Mouse (Mus musculus) hematopoietic stem cell, adult 5-6 weeks (primary cell): Measurements from ENCODE around the gene Gm765. TPM values are rescaled to one million over a fixed set of nuclear protein-coding genes. Genes with fewer than 3 reads are reported as not detected.

Source experiments
- ATAC-seq, 2 experiments: fragments of 125-278 bp in 1 of 2; replicated peaks in 1 of 2; 2 replicates each; pipeline ENCODE4 v1.8.0; 2016 to 2017; ENCODE audit warnings: inconsistent platforms in 2 of 2, mild to moderate bottlenecking in 2 of 2, moderate number of reproducible peaks in 2 of 2, low read depth in 1 of 2, moderate TSS enrichment in 1 of 2; ENCODE audit not compliant: low FRiP score in 2 of 2, poor library complexity in 2 of 2, severe bottlenecking in 2 of 2, insufficient read depth in 1 of 2, low TSS enrichment in 1 of 2
- total RNA-seq: library from RNA; stranded (forward); fragments of 172-1452, 232-1000 nt; gene quantifications from 2 replicates; pipeline ENCODE4 v1.2.3, GENCODE M21; 2017

Gene Gm765
- total RNA-seq, 1 experiment from 2014 or later: not detected

DNA sequence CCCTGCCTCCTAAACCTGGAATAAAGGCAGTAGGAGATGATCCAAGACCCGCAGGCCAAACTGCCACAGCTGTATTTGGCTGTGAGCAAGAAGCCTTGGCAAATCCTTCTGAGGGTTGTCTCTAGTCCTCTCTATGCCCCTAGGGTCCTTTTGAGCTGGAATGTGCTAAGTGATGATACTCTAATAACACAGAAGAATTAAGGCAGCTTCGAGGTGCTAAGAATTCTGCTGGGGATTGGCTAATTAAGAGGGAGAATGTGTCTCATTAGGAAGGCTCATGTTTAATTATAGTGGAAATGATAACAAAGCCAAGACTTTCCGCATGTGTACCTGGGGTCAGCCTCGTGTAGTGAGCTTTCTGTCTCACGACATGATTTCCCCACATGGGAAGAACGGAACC lies 99.4 kb downstream of the Gm765 start:
- no peak for ATAC-seq

DNA sequence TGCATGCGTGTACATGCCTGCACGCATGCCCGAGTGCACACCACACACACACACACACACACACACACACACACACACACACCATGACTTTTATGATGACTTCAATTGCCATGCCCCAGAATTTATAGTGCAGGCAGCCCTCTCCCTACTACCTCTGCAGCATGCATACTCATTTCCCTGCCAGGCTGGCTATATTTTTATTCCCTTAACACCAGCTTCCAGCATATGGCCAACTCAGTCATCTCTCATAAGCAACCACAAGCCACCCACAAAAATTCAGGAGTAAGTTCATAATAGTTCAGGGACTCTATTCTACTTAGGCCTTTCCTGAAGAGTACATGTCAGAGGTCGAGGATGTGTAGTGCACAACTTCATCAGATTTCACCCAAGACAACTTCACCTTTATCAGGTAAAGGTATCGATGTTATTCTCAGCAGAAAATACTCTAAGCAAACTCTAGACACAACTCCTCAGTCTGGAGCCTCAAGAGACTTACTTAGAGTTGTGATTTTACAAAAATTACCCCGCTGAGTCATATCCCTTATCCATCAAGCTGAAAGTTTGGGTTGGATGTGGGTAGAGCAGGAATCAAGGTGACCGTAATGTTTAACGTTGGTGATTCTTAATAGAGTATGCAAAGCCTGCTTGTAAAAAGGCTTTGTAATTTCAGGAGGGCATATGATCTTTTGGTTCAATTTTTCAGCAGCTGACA lies 101.8 kb downstream of the Gm765 start:
- ATAC-seq: no peak

DNA sequence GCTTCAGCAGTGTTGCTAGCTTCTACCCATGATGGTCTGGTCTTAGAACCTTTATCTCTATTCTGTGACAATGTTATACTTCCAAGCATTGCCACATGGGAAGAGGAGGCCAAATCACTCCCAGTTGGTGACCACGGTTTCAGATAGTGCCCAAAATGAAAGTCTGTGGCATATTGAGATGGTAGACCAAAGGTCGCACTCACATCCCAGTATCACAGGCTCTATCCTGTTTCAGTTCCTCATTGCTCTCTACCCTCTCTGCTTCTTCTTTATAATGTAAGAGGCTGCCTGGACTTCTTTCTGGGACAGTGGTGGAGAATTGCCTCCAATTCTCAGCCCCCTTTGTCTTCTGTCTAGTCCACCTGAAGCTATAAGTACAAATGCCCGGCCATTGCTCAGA lies 108.5 kb downstream of the Gm765 start:
- no peak for ATAC-seq

DNA sequence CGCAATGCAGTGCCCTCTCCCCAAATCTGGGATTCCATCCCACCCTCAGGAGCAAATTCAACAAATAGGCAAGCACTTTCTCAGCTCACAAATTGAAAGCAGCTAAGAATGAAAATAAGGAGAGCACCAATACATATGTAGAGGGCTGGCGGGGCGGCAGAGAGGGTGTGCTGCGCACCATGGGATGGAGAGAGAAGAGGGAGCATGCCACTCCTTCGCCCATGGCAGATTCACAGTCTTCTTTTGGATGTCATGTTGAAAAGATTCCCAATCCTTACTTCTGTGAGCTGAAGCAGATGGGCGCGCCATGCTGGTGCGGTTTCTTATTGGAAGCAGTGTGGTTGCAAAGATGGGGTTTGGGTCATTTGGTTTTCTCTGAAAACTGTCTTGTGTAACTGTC lies 118.6 kb downstream of the Gm765 start:
- ATAC-seq: no peak

DNA sequence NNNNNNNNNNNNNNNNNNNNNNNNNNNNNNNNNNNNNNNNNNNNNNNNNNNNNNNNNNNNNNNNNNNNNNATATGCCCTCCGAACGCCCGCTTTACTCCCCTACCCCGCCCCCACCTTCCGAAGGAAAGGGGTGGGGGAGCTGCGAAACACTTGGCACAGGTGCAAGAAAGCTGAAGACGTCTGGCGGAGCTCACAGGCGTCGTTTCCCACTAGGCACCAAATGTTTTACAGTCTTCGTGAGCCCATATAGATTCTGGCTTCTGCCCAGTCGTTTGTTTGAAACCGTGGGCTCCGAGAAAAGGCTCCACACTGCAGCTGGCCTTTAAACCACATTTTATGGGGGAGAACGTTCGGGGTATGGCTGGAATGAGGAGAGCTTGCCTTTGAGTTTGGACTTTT lies 120.6 kb downstream of the Gm765 start:
- no peak for ATAC-seq

DNA sequence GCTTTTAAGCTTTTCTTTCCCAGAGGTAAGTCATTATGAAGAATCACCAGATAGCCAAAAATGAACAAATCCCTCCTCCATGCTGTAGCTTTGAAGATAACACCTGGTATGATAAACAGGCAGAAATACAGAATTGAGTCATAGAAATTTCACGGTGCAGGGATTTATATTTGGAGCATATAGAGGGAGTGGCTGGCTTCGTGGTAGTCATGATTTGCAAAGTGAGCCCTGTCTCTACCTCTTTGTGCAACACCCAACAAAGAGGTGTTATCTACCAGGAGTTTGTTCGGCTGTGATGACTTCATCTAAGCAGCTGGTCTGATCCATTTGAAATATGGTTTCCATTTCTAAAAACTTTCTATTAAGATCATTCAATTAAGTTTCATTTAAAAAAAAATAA lies 130.3 kb downstream of the Gm765 start:
- ATAC-seq: no peak

DNA sequence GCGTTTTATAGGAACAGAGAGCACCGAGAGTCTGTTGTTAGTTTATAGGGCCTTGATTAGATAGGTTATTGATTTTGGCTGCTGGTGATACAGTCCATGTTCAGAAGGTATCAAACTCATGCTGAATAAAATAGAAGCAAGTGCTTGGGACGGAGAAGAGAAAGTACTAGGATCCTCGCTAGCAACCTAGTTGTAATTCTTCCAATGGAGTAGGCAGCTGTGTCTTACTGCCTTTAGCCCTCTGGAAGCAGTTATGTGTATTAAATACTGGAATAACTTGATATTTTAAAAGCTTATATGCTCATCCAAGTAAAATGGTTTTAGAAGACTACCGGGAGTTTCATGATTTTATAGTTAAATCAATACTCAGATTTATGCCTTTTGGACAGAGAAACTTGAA lies 132.3 kb downstream of the Gm765 start:
- no peak for ATAC-seq

DNA sequence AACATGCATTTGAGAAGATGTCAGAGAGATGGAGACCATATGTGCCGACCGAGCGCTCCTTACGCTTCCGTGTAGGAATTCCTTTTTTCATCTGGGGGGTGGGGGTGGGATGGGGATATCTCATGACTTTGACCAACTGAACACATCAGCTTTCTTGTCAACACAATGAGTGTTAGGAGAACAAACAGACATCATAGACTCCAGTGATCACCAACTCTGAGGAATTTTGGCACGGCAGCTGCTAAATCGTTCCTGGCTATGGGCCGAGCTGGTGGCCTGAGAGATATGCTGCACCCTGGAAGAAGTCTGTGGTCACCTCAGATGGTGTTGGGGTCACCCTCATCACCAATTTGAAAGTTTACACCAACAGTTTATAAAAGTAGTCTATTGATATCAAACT lies 134.5 kb downstream of the Gm765 start:
- ATAC-seq: no peak

DNA sequence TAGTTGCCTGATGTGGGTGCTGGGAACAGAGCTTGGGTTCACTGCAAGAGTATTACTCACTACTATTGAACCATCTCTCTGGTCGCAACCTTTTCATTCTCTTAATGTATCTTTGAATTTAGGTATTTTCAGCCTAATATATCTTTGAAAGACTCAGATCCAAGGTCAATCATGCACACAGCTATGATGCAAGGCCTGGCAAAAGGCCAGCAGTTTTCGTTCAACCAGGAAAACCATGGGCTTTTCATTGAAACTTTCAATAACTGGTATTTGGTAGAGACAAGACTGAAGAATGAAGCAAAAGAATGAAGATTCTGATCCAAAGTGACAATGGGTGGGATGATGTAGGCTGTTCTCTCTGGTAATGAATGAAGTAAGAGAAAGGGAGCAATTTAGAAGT lies 143.8 kb downstream of the Gm765 start:
- ATAC-seq: no peak

DNA sequence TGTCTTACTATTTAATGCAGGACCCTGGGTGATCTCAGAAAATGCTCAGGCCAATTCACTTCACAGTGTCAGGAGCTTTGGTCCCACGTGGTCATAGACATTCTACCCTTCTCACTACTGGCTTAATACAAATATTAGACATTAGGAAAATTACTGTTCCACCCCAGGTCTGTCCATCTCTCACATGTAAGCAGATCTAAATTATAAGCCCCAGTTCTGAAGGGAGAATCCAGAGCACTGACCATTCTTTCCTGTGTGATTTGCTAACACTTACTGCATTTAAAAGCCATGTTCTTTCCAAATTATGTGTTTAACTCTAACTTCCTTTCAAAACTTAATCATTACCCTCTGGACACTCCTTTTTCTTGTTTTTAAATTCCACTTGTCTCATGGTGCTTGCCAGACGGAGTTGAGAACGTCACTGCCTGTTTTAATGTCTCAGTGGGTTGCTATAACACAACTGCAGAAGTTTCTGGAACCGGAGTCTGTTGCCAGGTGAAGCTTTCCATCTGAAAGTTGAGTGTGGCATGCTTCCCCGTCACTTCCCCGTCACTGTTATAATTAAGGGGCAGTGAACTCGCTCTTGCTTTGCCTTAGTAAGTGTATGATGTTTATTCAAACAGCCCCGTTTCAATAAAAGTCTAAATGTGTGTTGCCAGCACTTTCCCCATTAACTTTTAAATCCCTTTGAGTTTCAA lies 151.7 kb downstream of the Gm765 start:
- ATAC-seq: no peak
